Mouse (Mus musculus) urinary bladder, postnatal 10 days (tissue): ENCODE measurements around the gene Mkrn2os.

Experiments used
- DNase-seq: peaks from one replicate; pipeline ENCODE4 v3.0.0; 2022; ENCODE audit warnings: low spot score

The Mkrn2os gene

GRCm38 (mm10) chr6:115582328-115583115 is 9.9 kb downstream of the Mkrn2os start:
- DNase-seq, result no peak

- no peak for DNase-seq
Observed at GRCm38 (mm10) chr6:115580810-115581209, 11.6 kb downstream of the Mkrn2os start.

- no peak for DNase-seq
Observed at GRCm38 (mm10) chr6:115577941-115578340, 14.4 kb downstream of the Mkrn2os start.

GRCm38 (mm10) chr6:115577407-115577806 is 15.0 kb downstream of the Mkrn2os start:
- DNase-seq, result no peak

GRCm38 (mm10) chr6:115574171-115574570 is 18.2 kb downstream of the Mkrn2os start:
- no peak for DNase-seq

- no peak for DNase-seq
Observed at GRCm38 (mm10) chr6:115565479-115566045, 26.8 kb downstream of the Mkrn2os start.

GRCm38 (mm10) chr6:115559651-115560632 is 32.4 kb downstream of the Mkrn2os start:
- DNase-seq, result no peak

GRCm38 (mm10) chr6:115558176-115558575 is 34.2 kb downstream of the Mkrn2os start:
- no peak for DNase-seq

- no peak for DNase-seq
Observed at GRCm38 (mm10) chr6:115555485-115555884, 36.9 kb downstream of the Mkrn2os start.

GRCm38 (mm10) chr6:115546276-115546675 is 46.1 kb downstream of the Mkrn2os start:
- DNase-seq, result no peak

- peak; percentile 88 for DNase-seq
Observed at GRCm38 (mm10) chr6:115544442-115544970, 47.9 kb downstream of the Mkrn2os start, which contains the start of gene Tsen2. TSS of gene Tsen2 (plus strand) at chr6:115544664.

- no peak for DNase-seq
Observed at GRCm38 (mm10) chr6:115542341-115542740, 50.0 kb downstream of the Mkrn2os start.

- no peak for DNase-seq
Observed at GRCm38 (mm10) chr6:115541676-115542275, 50.6 kb downstream of the Mkrn2os start.

- DNase-seq, result peak; percentile 40
Observed at GRCm38 (mm10) chr6:115538645-115539429, 53.5 kb downstream of the Mkrn2os start.

GRCm38 (mm10) chr6:115536169-115536568 is 56.2 kb downstream of the Mkrn2os start:
- no peak for DNase-seq

GRCm38 (mm10) chr6:115534617-115535016 is 57.8 kb downstream of the Mkrn2os start:
- DNase-seq, result no peak
